Mouse (Mus musculus): ENCODE data around the gene Tyw1. TPM values are rescaled to one million over a fixed set of nuclear protein-coding genes. Genes with fewer than 3 reads are reported as not detected.

Tyw1 gene
- 18.3 and 21.3 TPM in 2 replicates for total RNA-seq (2014; rRNA removed)
- 16.3 and 18.0 TPM in 2 replicates for polyA plus RNA-seq (2015; fragmentation: Nextera tagmentation; extraction: Ambion mirVana)

DNA sequence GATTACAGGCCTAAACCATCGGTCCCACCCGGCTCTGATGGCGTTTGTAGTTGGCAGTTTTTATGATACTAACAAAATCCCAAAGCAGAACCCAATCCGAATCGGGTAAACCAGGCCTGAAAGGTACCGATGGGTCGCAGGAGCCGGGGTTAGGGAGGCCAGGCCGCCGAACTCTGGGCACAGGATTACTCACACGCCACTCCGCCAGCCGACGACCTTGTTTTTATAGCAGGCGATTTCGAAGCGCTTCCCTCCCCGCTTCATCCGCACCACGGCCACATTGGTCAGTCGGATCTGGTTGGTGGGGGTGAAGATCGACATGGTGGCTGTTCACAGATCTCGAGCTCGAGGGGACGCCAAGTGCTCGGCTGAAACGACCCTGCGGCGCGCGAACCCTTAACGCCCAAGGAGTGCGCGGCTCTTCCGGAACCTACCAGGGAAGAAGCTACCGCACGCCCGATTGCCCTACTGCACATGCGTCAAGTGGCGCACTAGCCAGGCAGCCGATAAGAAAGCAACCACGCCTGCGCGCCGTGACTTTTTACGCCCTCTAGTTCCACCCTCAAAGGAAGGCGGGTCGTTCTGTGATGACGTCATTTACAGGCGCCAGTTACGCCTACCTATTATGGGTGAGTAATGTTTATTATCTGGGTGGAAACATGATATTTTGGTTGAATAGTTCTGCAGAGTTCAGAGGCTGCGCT, at the start of gene Tyw1, which contains the start of gene Sbds:
Gene Tyw1 (plus strand): TSS at position 603 of the 704 bp plus-strand sequence.
Gene Sbds (minus strand): TSS at position 514 of the 704 bp plus-strand sequence.
- H3K4me3 ChIP-seq (ENCODE audit: low read depth, low read length), result peak within 1 kb of the TSS; percentile 73
- DNase-seq (ENCODE audit: low spot score) (peak; percentile 100), ATAC-seq (ENCODE audit: low FRiP score) (peak; percentile 90)
- H3K27ac ChIP-seq (ENCODE audit: low read depth, low read length), result peak within 1 kb of the TSS; percentile 85
- TF ChIP-seq CTCF (IDR thresholded peaks at IDR 0.05), result peak; percentile 27
- H3K9ac ChIP-seq (replicated peaks; ENCODE audit: low read length, poor library complexity, severe bottlenecking), result peak within 1 kb of the TSS; percentile 81
- peak within 1 kb of the TSS; percentile 69 for H3K4me2 ChIP-seq (ENCODE audit: low read depth, low read length, poor library complexity, severe bottlenecking)
- peaks cover 22% of the 10 kb centered on the region for H3K36me3 ChIP-seq (ENCODE audit: insufficient read depth, low read length)
- H3K9me3 ChIP-seq (ENCODE audit: low read length), result no peaks in the 10 kb centered on the region
- no peaks in the 10 kb centered on the region for H3K4me1 ChIP-seq (ENCODE audit: insufficient read depth, low read length)
- WGBS, result under 1% methylated on average over 52 of the region's 52 CpGs
- no peaks in the 10 kb centered on the region for H3K27me3 ChIP-seq (ENCODE audit: insufficient read depth, low read length)

DNA sequence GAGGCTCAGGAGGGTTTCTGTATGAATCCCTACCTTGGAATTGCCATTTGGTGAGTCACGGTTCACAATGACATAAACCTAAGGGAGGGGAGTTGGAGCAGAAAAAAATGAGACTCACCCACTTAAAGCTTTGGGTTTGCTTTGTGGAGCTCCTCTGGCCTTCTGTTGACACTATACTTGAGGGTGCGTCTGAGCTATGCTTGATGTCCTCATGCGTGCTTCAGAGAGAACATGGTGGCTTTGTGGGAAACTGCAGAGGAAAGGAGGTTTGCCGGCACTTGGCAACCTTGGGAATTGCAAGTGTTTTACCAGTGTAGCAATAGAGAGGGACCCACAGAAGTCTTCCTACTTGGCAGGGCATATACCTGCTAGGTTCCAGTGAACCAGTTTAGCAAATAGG, 48.1 kb upstream of the Tyw1 start:
- no peak overlapping the region for H3K4me2 ChIP-seq (ENCODE audit: low read depth, low read length, poor library complexity, severe bottlenecking)
- H3K4me1 ChIP-seq (ENCODE audit: insufficient read depth, low read length), result no peaks in the 10 kb centered on the region
- peaks cover 43% of the 10 kb centered on the region for H3K36me3 ChIP-seq (ENCODE audit: insufficient read depth, low read length)
- H3K27me3 ChIP-seq (ENCODE audit: insufficient read depth, low read length), result no peaks in the 10 kb centered on the region
- 93% methylated on average over 4 of the region's 4 CpGs for WGBS
- H3K4me3 ChIP-seq (ENCODE audit: low read depth, low read length), result no peak overlapping the region
- TF ChIP-seq CTCF (IDR thresholded peaks at IDR 0.05), result no peak
- ATAC-seq (ENCODE audit: low FRiP score), result no peak
- no peak for DNase-seq (ENCODE audit: low spot score)
- H3K9ac ChIP-seq (replicated peaks; ENCODE audit: low read length, poor library complexity, severe bottlenecking), result no peak overlapping the region
- no peaks in the 10 kb centered on the region for H3K9me3 ChIP-seq (ENCODE audit: low read length)
- no peak overlapping the region for H3K27ac ChIP-seq (ENCODE audit: low read depth, low read length)

DNA sequence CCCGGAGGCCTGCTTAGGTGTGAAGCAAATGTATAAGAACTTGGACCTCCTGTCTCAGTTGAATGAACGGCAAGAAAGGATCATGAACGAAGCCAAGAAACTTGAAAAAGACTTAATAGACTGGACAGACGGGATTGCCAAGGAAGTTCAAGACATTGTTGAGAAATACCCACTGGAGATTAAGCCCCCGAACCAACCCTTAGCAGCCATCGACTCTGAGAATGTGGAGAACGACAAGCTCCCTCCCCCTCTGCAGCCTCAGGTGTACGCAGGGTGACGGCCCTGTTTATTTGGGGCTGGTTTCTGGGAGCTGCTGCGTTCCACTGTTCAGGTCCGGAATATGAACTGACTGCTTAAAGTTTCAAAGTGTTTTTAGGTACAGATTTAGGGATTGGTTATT, 42.5 kb upstream of the Tyw1 start:
- Histone ChIP-seq H3K9me3 (ENCODE audit: low read length) (no peaks in the 10 kb centered on the region), H3K4me1 (ENCODE audit: insufficient read depth, low read length) (no peaks in the 10 kb centered on the region), H3K27ac (ENCODE audit: low read depth, low read length) (no peak overlapping the region), H3K9ac (replicated peaks; ENCODE audit: low read length, poor library complexity, severe bottlenecking) (no peak overlapping the region), H3K36me3 (ENCODE audit: insufficient read depth, low read length) (peaks cover 53% of the 10 kb centered on the region), H3K27me3 (ENCODE audit: insufficient read depth, low read length) (no peaks in the 10 kb centered on the region), H3K4me2 (ENCODE audit: low read depth, low read length, poor library complexity, severe bottlenecking) (no peak overlapping the region), H3K4me3 (ENCODE audit: low read depth, low read length) (no peak overlapping the region)
- DNase-seq (ENCODE audit: low spot score) (no peak), ATAC-seq (ENCODE audit: low FRiP score) (no peak)
- WGBS, result 86% methylated on average over 11 of the region's 11 CpGs
- no peak for TF ChIP-seq CTCF (IDR thresholded peaks at IDR 0.05)

DNA sequence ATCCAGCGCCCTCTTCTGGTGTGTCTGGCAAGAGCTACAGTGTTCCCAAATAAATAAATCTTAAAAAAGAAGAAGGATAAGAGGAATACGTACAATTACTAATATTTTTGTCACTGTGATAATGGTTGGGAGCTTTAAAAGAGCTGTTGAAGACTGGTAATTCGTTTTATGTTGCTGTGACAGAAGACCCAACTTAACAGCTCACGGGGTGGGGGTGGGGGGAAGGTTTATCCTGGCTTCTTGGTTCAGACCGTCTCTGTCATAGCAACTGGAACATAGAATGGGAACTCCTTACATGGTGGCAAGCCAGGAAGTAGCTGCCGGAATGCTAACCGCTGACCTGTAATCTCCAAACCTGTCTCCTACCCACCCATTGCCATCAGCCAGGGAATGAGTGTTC, 38.6 kb upstream of the Tyw1 start, which contains the start of gene Tmem248:
Gene Tmem248 (plus strand): TSS at position 301 of the 400 bp plus-strand sequence.
- Histone ChIP-seq H3K27me3 (ENCODE audit: insufficient read depth, low read length) (no peaks in the 10 kb centered on the region), H3K27ac (ENCODE audit: low read depth, low read length) (no peak within 1 kb of the TSS), H3K36me3 (ENCODE audit: insufficient read depth, low read length) (peaks cover 23% of the 10 kb centered on the region), H3K4me2 (ENCODE audit: low read depth, low read length, poor library complexity, severe bottlenecking) (no peak within 1 kb of the TSS), H3K9ac (replicated peaks; ENCODE audit: low read length, poor library complexity, severe bottlenecking) (no peak within 1 kb of the TSS), H3K4me1 (ENCODE audit: insufficient read depth, low read length) (0 out of 2 replicates have a peak, but pooled peaks cover 5% of the 10 kb centered on the region), H3K9me3 (ENCODE audit: low read length) (no peaks in the 10 kb centered on the region), H3K4me3 (ENCODE audit: low read depth, low read length) (no peak within 1 kb of the TSS)
- TF ChIP-seq CTCF (IDR thresholded peaks at IDR 0.05), result no peak
- ATAC-seq (ENCODE audit: low FRiP score) (no peak), DNase-seq (ENCODE audit: low spot score) (no peak)
- WGBS, result 82% methylated on average over 7 of the region's 7 CpGs

DNA sequence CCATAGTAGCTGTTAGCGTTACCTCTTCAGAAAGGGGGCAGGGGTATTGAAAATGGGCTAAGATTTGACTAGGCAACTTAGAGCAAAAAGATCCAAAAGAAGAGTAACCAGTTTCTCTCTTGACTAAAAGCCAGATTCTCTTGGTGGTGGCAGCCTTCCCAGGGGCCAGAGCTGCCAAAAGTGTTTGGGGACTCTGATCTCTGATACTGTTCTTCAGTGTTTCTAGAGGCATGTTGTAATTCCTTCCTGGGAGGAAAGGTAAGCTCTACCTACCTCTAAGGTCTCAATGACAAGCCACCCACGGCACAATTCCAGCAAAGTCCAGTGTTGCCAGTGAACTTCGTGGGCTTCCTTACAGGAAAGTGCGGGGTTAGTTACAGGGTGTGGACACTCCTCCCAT, 38.0 kb upstream of the Tyw1 start:
- Histone ChIP-seq H3K4me3 (ENCODE audit: low read depth, low read length) (no peak overlapping the region), H3K4me2 (ENCODE audit: low read depth, low read length, poor library complexity, severe bottlenecking) (no peak overlapping the region), H3K27ac (ENCODE audit: low read depth, low read length) (no peak overlapping the region), H3K9ac (replicated peaks; ENCODE audit: low read length, poor library complexity, severe bottlenecking) (no peak overlapping the region), H3K9me3 (ENCODE audit: low read length) (no peaks in the 10 kb centered on the region), H3K27me3 (ENCODE audit: insufficient read depth, low read length) (no peaks in the 10 kb centered on the region), H3K4me1 (ENCODE audit: insufficient read depth, low read length) (0 out of 2 replicates have a peak, but pooled peaks cover 5% of the 10 kb centered on the region), H3K36me3 (ENCODE audit: insufficient read depth, low read length) (peaks cover 18% of the 10 kb centered on the region)
- no peak for TF ChIP-seq CTCF (IDR thresholded peaks at IDR 0.05)
- WGBS, result 91% methylated on average over 4 of the region's 4 CpGs
- no peak for ATAC-seq (ENCODE audit: low FRiP score)
- no peak for DNase-seq (ENCODE audit: low spot score)

DNA sequence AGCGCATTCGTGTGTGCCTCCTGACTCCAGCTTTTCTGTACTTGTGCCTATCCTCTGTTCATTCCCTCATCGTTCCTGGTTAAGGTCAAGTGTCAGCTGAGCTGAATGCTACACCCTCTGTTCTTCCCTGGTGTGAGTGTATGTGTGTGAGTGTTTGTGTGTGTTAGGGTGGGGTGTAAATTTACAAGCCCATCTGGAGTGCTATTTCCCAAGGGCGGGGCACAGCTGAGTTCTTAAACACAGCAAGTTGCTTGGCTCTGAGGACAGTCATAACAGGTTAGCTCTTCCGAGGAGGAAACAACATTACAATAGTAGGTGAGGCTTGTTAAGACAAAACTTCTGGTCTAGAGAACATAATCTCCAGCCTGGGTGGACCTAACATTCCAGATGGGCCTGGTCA, 37.1 kb upstream of the Tyw1 start:
- WGBS, result 90% methylated on average over 5 of the region's 5 CpGs
- TF ChIP-seq CTCF (IDR thresholded peaks at IDR 0.05), result no peak
- Histone ChIP-seq H3K4me2 (ENCODE audit: low read depth, low read length, poor library complexity, severe bottlenecking) (no peak overlapping the region), H3K4me3 (ENCODE audit: low read depth, low read length) (no peak overlapping the region), H3K27ac (ENCODE audit: low read depth, low read length) (no peak overlapping the region), H3K4me1 (ENCODE audit: insufficient read depth, low read length) (peaks cover 8% of the 10 kb centered on the region), H3K27me3 (ENCODE audit: insufficient read depth, low read length) (no peaks in the 10 kb centered on the region), H3K9ac (replicated peaks; ENCODE audit: low read length, poor library complexity, severe bottlenecking) (no peak overlapping the region), H3K36me3 (ENCODE audit: insufficient read depth, low read length) (peaks cover 10% of the 10 kb centered on the region), H3K9me3 (ENCODE audit: low read length) (no peaks in the 10 kb centered on the region)
- DNase-seq (ENCODE audit: low spot score), result no peak
- no peak for ATAC-seq (ENCODE audit: low FRiP score)
